Mouse (Mus musculus): ENCODE results near the gene Wdfy2. TPM values are rescaled to one million over a fixed set of nuclear protein-coding genes. Genes with fewer than 3 reads are reported as not detected.

The Wdfy2 gene
- polyA plus RNA-seq, 1 experiment from 2014 or later: 16.9 TPM

- no peak overlapping the region for H3K27ac ChIP-seq (ENCODE audit: low read depth, low read length)
- H3K4me3 ChIP-seq (ENCODE audit: low read depth, low read length): peak overlapping the region; percentile 75
- peak overlapping the region; percentile 37 for H3K4me2 ChIP-seq (ENCODE audit: low read depth)
- WGBS: under 1% methylated on average over 37 of the region's 37 CpGs
- DNase-seq (ENCODE audit: low spot score): peak; percentile 99
- H3K27me3 ChIP-seq (ENCODE audit: control insufficient read depth, insufficient read depth, low read length): no peaks in the 10 kb centered on the region
- H3K9ac ChIP-seq (ENCODE audit: low read length): no peak overlapping the region; the same call in 1 of the 2 replicates
- peaks cover 7% of the 10 kb centered on the region for H3K4me1 ChIP-seq (ENCODE audit: control insufficient read depth, insufficient read depth, low read length)
- no peaks in the 10 kb centered on the region for H3K9me3 ChIP-seq (ENCODE audit: control insufficient read depth, low read length)
- peak; percentile 92 for ATAC-seq (ENCODE audit: insufficient read depth, low FRiP score, low TSS enrichment)
- no peaks in the 10 kb centered on the region for H3K36me3 ChIP-seq (ENCODE audit: control insufficient read depth, insufficient read depth, low read length)
These were observed 395 bp upstream of the Wdfy2 start for GRCm38 (mm10) chr14:62836926-62837640.

GRCm38 (mm10) chr14:62838336-62838735 lies 858 bp downstream of the Wdfy2 start:
- H3K9ac ChIP-seq (ENCODE audit: low read length): peak overlapping the region; percentile 68
- H3K27me3 ChIP-seq (ENCODE audit: control insufficient read depth, insufficient read depth, low read length): no peaks in the 10 kb centered on the region
- H3K36me3 ChIP-seq (ENCODE audit: control insufficient read depth, insufficient read depth, low read length): no peaks in the 10 kb centered on the region
- H3K9me3 ChIP-seq (ENCODE audit: control insufficient read depth, low read length): no peaks in the 10 kb centered on the region
- H3K27ac ChIP-seq (ENCODE audit: low read depth, low read length): no peak overlapping the region
- peak overlapping the region; percentile 80 for H3K4me2 ChIP-seq (ENCODE audit: low read depth)
- WGBS: 13% methylated on average over 9 of the region's 9 CpGs
- ATAC-seq (ENCODE audit: insufficient read depth, low FRiP score, low TSS enrichment) (no peak), DNase-seq (ENCODE audit: low spot score) (no peak)
- H3K4me1 ChIP-seq (ENCODE audit: control insufficient read depth, insufficient read depth, low read length): peaks cover 7% of the 10 kb centered on the region
- H3K4me3 ChIP-seq (ENCODE audit: low read depth, low read length): peak overlapping the region; percentile 75

GRCm38 (mm10) chr14:62841726-62842125 lies 4.2 kb downstream of the Wdfy2 start:
- Histone ChIP-seq H3K27ac (ENCODE audit: low read depth, low read length) (no peak overlapping the region), H3K27me3 (ENCODE audit: control insufficient read depth, insufficient read depth, low read length) (no peaks in the 10 kb centered on the region), H3K9me3 (ENCODE audit: control insufficient read depth, low read length) (no peaks in the 10 kb centered on the region), H3K4me1 (ENCODE audit: control insufficient read depth, insufficient read depth, low read length) (peaks cover 9% of the 10 kb centered on the region), H3K36me3 (ENCODE audit: control insufficient read depth, insufficient read depth, low read length) (no peaks in the 10 kb centered on the region), H3K4me2 (ENCODE audit: low read depth) (no peak overlapping the region), H3K4me3 (ENCODE audit: low read depth, low read length) (no peak overlapping the region), H3K9ac (ENCODE audit: low read length) (no peak overlapping the region)
- no peak for ATAC-seq (ENCODE audit: insufficient read depth, low FRiP score, low TSS enrichment)
- DNase-seq (ENCODE audit: low spot score): no peak

- H3K27me3 ChIP-seq (ENCODE audit: control insufficient read depth, insufficient read depth, low read length): no peaks in the 10 kb centered on the region
- DNase-seq (ENCODE audit: low spot score) (no peak), ATAC-seq (ENCODE audit: insufficient read depth, low FRiP score, low TSS enrichment) (no peak)
- no peak overlapping the region for H3K27ac ChIP-seq (ENCODE audit: low read depth, low read length)
- H3K4me2 ChIP-seq (ENCODE audit: low read depth): no peak overlapping the region
- no peaks in the 10 kb centered on the region for H3K9me3 ChIP-seq (ENCODE audit: control insufficient read depth, low read length)
- no peaks in the 10 kb centered on the region for H3K36me3 ChIP-seq (ENCODE audit: control insufficient read depth, insufficient read depth, low read length)
- H3K9ac ChIP-seq (ENCODE audit: low read length): no peak overlapping the region
- H3K4me3 ChIP-seq (ENCODE audit: low read depth, low read length): no peak overlapping the region
- H3K4me1 ChIP-seq (ENCODE audit: control insufficient read depth, insufficient read depth, low read length): peaks cover 9% of the 10 kb centered on the region
These were observed 5.0 kb downstream of the Wdfy2 start for GRCm38 (mm10) chr14:62842495-62842894.

GRCm38 (mm10) chr14:62842976-62843375 lies 5.5 kb downstream of the Wdfy2 start:
- no peak overlapping the region for H3K4me3 ChIP-seq (ENCODE audit: low read depth, low read length)
- H3K27ac ChIP-seq (ENCODE audit: low read depth, low read length): no peak overlapping the region
- H3K27me3 ChIP-seq (ENCODE audit: control insufficient read depth, insufficient read depth, low read length): no peaks in the 10 kb centered on the region
- no peaks in the 10 kb centered on the region for H3K36me3 ChIP-seq (ENCODE audit: control insufficient read depth, insufficient read depth, low read length)
- 70% methylated on average over 2 of the region's 2 CpGs for WGBS
- ATAC-seq (ENCODE audit: insufficient read depth, low FRiP score, low TSS enrichment) (no peak), DNase-seq (ENCODE audit: low spot score) (no peak)
- H3K9me3 ChIP-seq (ENCODE audit: control insufficient read depth, low read length): no peaks in the 10 kb centered on the region
- H3K4me2 ChIP-seq (ENCODE audit: low read depth): no peak overlapping the region
- peaks cover 9% of the 10 kb centered on the region for H3K4me1 ChIP-seq (ENCODE audit: control insufficient read depth, insufficient read depth, low read length)
- no peak overlapping the region for H3K9ac ChIP-seq (ENCODE audit: low read length)

GRCm38 (mm10) chr14:62844226-62844625 lies 6.7 kb downstream of the Wdfy2 start:
- Histone ChIP-seq H3K36me3 (ENCODE audit: control insufficient read depth, insufficient read depth, low read length) (no peaks in the 10 kb centered on the region), H3K4me2 (ENCODE audit: low read depth) (no peak overlapping the region), H3K9ac (ENCODE audit: low read length) (no peak overlapping the region), H3K9me3 (ENCODE audit: control insufficient read depth, low read length) (no peaks in the 10 kb centered on the region), H3K27me3 (ENCODE audit: control insufficient read depth, insufficient read depth, low read length) (no peaks in the 10 kb centered on the region), H3K27ac (ENCODE audit: low read depth, low read length) (no peak overlapping the region), H3K4me1 (ENCODE audit: control insufficient read depth, insufficient read depth, low read length) (peaks cover 6% of the 10 kb centered on the region), H3K4me3 (ENCODE audit: low read depth, low read length) (no peak overlapping the region)
- ATAC-seq (ENCODE audit: insufficient read depth, low FRiP score, low TSS enrichment) (no peak), DNase-seq (ENCODE audit: low spot score) (no peak)
- 92% methylated on average over 8 of the region's 8 CpGs for WGBS

GRCm38 (mm10) chr14:62845011-62845840 lies 7.7 kb downstream of the Wdfy2 start:
- 67% methylated on average over 8 of the region's 8 CpGs for WGBS
- no peak overlapping the region for H3K4me3 ChIP-seq (ENCODE audit: low read depth, low read length)
- DNase-seq (ENCODE audit: low spot score): no peak

GRCm38 (mm10) chr14:62850980-62851379 lies 13.5 kb downstream of the Wdfy2 start:
- 44% methylated on average over 6 of the region's 6 CpGs for WGBS
- no peaks in the 10 kb centered on the region for H3K27me3 ChIP-seq (ENCODE audit: control insufficient read depth, insufficient read depth, low read length)
- no peaks in the 10 kb centered on the region for H3K9me3 ChIP-seq (ENCODE audit: control insufficient read depth, low read length)
- H3K36me3 ChIP-seq (ENCODE audit: control insufficient read depth, insufficient read depth, low read length): no peaks in the 10 kb centered on the region
- no peaks in the 10 kb centered on the region for H3K4me1 ChIP-seq (ENCODE audit: control insufficient read depth, insufficient read depth, low read length)
- no peak overlapping the region for H3K27ac ChIP-seq (ENCODE audit: low read depth, low read length)
- no peak overlapping the region for H3K4me2 ChIP-seq (ENCODE audit: low read depth)
- DNase-seq (ENCODE audit: low spot score) (peak; percentile 26), ATAC-seq (ENCODE audit: insufficient read depth, low FRiP score, low TSS enrichment) (no peak)
- no peak overlapping the region for H3K4me3 ChIP-seq (ENCODE audit: low read depth, low read length)
- H3K9ac ChIP-seq (ENCODE audit: low read length): no peak overlapping the region

More at GRCm38 (mm10) chr14:62845011-62845840, 7.7 kb downstream of the Wdfy2 start:
- Histone ChIP-seq H3K4me1 (ENCODE audit: control insufficient read depth, insufficient read depth, low read length) (peaks cover 2% of the 10 kb centered on the region; the same call in 1 of the 2 replicates), H3K9me3 (ENCODE audit: control insufficient read depth, low read length) (no peaks in the 10 kb centered on the region), H3K27ac (ENCODE audit: low read depth, low read length) (no peak overlapping the region), H3K4me2 (ENCODE audit: low read depth) (no peak overlapping the region), H3K36me3 (ENCODE audit: control insufficient read depth, insufficient read depth, low read length) (no peaks in the 10 kb centered on the region), H3K27me3 (ENCODE audit: control insufficient read depth, insufficient read depth, low read length) (no peaks in the 10 kb centered on the region), H3K9ac (ENCODE audit: low read length) (no peak overlapping the region)
- no peak for ATAC-seq (ENCODE audit: insufficient read depth, low FRiP score, low TSS enrichment)

GRCm38 (mm10) chr14:62852840-62853239 lies 15.4 kb downstream of the Wdfy2 start:
- Histone ChIP-seq H3K9me3 (ENCODE audit: control insufficient read depth, low read length) (no peaks in the 10 kb centered on the region), H3K9ac (ENCODE audit: low read length) (no peak overlapping the region), H3K4me1 (ENCODE audit: control insufficient read depth, insufficient read depth, low read length) (no peaks in the 10 kb centered on the region), H3K4me3 (ENCODE audit: low read depth, low read length) (no peak overlapping the region), H3K36me3 (ENCODE audit: control insufficient read depth, insufficient read depth, low read length) (no peaks in the 10 kb centered on the region), H3K27ac (ENCODE audit: low read depth, low read length) (no peak overlapping the region), H3K4me2 (ENCODE audit: low read depth) (no peak overlapping the region), H3K27me3 (ENCODE audit: control insufficient read depth, insufficient read depth, low read length) (no peaks in the 10 kb centered on the region)
- ATAC-seq (ENCODE audit: insufficient read depth, low FRiP score, low TSS enrichment): no peak
- WGBS: 78% methylated on average over 3 of the region's 3 CpGs
- no peak for DNase-seq (ENCODE audit: low spot score)
